Mouse (Mus musculus) cortical plate, adult 2 months (tissue): ENCODE measurements around the gene 1700022I11Rik.

Experiments used
- CTCF ChIP-seq: fragments of 200-500 bp; IDR thresholded peaks from 2 replicates; pipeline ENCODE4 v1.5.1; 2011; ENCODE audit warnings: mild to moderate bottlenecking, control low read depth, low read length; ENCODE audit not compliant: insufficient read depth; ENCODE audit errors: extremely low read depth
- POLR2A ChIP-seq: fragments of 200-500 bp; IDR thresholded peaks from 2 replicates; pipeline ENCODE4 v1.6.1; 2011; ENCODE audit warnings: mild to moderate bottlenecking, low read length, control low read depth; ENCODE audit not compliant: insufficient read depth; ENCODE audit errors: extremely low read depth

DNA sequence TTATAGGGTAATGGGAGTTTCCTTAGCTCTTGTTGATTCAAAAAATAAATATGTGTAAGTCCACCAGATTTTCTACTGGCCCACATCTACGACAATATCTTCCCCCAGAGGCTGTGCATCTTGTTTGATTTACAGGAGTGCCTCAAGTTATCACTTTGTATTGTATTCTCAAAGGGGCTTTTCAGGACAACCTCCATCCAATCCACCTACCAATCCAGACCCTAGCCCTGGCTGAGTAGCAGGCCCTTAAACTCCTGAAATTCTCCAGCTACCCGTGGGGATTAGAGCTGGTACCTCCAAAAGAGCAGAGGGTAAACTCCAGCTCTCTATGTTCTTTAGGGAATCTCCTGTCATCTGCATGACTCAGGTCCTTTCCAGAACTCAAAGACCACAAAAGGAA is 28.6 kb downstream of the 1700022I11Rik start:
- TF ChIP-seq POLR2A: no peak
- no peak for TF ChIP-seq CTCF
